Comparison of ENCODE assay signal across 8 mouse cellular contexts in the genomic region with DNA sequence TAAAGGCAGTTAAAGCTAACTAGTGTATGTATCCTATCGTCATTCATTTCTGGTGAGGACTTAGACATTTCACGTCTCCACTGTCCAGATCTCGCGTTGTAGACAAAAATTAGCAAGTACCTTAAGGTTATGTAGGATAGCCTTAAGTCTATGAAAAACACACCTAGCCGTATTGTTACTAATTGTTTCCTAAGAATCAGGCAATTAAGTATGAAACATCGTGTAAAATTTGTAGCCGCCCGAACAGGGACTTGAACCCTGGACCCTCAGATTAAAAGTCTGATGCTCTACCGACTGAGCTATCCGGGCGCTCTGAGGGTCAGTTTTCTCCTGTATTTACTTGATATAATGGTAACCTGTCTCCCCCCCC. TPM values are rescaled to one million over a fixed set of nuclear protein-coding genes. Genes with fewer than 3 reads are reported as not detected.
DNase-seq lines count a peak whose midpoint lies in the region; ATAC-seq and TF ChIP-seq lines count a peak whose summit lies in the region.

No protein-coding gene starts in this region.

- H3K27me3 ChIP-seq in thymus, adult 2 months (ENCODE audit: control insufficient read depth, insufficient read depth, low read length), result no peaks in the 10 kb centered on the region
- H3K27me3 ChIP-seq in limb, embryonic 14.5 days (ENCODE audit: control insufficient read depth, insufficient read depth, low read length), result no peaks in the 10 kb centered on the region
- no peaks in the 10 kb centered on the region for H3K27me3 ChIP-seq in midbrain, embryonic 13.5 days

- H3K9ac ChIP-seq in limb, embryonic 14.5 days (ENCODE audit: low read depth, low read length, severe bottlenecking), result 0 out of 2 replicates have a peak overlapping the region, but pooled peaks have one; percentile 55
- H3K9ac ChIP-seq in midbrain, embryonic 13.5 days (replicated peaks), result no peak overlapping the region

- TF ChIP-seq POLR2A in thymus, adult 2 months (IDR thresholded peaks at IDR 0.05; ENCODE audit: control insufficient read depth, extremely low read depth, insufficient read depth, low read length, poor library complexity), result no peak
- TF ChIP-seq POLR2A in limb, embryonic 14.5 days (IDR thresholded peaks at IDR 0.05; ENCODE audit: borderline replicate concordance, extremely low read depth, insufficient read depth, insufficient read length), result no peak

- H3K27ac ChIP-seq in thymus, adult 2 months (ENCODE audit: control insufficient read depth, insufficient read depth, low read length), result no peak overlapping the region
- H3K27ac ChIP-seq in limb, embryonic 14.5 days (replicated peaks; ENCODE audit: low read depth, low read length), result no peak overlapping the region
- H3K27ac ChIP-seq in midbrain, embryonic 13.5 days, result no peak overlapping the region

- intact Hi-C loops in gastrocnemius, postnatal 14 days (cut with DNase I; ENCODE audit: low total_unique reads), result no loop called here

- ATAC-seq in inflammation-experienced regulatory T-cells, adult 6 months, result peak; percentile 21
- ATAC-seq in limb, embryonic 14.5 days (ENCODE audit: low FRiP score, low read depth), result peak; percentile 81
- peak; percentile 58 for ATAC-seq in midbrain, embryonic 13.5 days

- no peaks in the 10 kb centered on the region for H3K36me3 ChIP-seq in thymus, adult 2 months (ENCODE audit: control insufficient read depth, insufficient read depth, low read length)
- no peaks in the 10 kb centered on the region for H3K36me3 ChIP-seq in limb, embryonic 14.5 days (ENCODE audit: control insufficient read depth, insufficient read depth, low read length)
- no peaks in the 10 kb centered on the region for H3K36me3 ChIP-seq in midbrain, embryonic 13.5 days

- TF ChIP-seq CTCF in thymus, adult 2 months (IDR thresholded peaks at IDR 0.05; ENCODE audit: borderline replicate concordance, control insufficient read depth, extremely low read depth, insufficient read depth, low read length, poor library complexity), result no peak

- peak; percentile 45 for DNase-seq in thymus, postnatal 25 days
- no peak for DNase-seq in thymus, adult 2 months
- peak; percentile 54 to 61 for DNase-seq in cerebellum, postnatal 10 days
- peak; percentile 31 for DNase-seq in gastrocnemius, postnatal 14 days
- peak; percentile 76 for DNase-seq in limb, embryonic 14.5 days (ENCODE audit: low spot score)
- DNase-seq in thymus, postnatal 4 days, result peak; percentile 55

- no peaks in the 10 kb centered on the region for H3K9me3 ChIP-seq in limb, embryonic 14.5 days (ENCODE audit: control insufficient read depth, low read length)
- no peaks in the 10 kb centered on the region for H3K9me3 ChIP-seq in midbrain, embryonic 13.5 days

- WGBS in thymus, adult 2 months, result 7% methylated on average over 11 of the region's 11 CpGs
- 4% methylated on average over 11 of the region's 11 CpGs for WGBS in limb, embryonic 14.5 days
- WGBS in midbrain, embryonic 13.5 days, result 3% methylated on average over 11 of the region's 11 CpGs

- no peak overlapping the region for H3K4me3 ChIP-seq in thymus, adult 2 months (ENCODE audit: control insufficient read depth, insufficient read depth, low read length)
- peak overlapping the region; percentile 42 for H3K4me3 ChIP-seq in limb, embryonic 14.5 days (replicated peaks; ENCODE audit: low read length)
- H3K4me3 ChIP-seq in midbrain, embryonic 13.5 days (replicated peaks), result peak overlapping the region; percentile 49

- H3K4me2 ChIP-seq in limb, embryonic 14.5 days (replicated peaks; ENCODE audit: low read depth, low read length, severe bottlenecking), result peak overlapping the region; percentile 35
- H3K4me2 ChIP-seq in midbrain, embryonic 13.5 days (replicated peaks), result peak overlapping the region; percentile 56

- H3K4me1 ChIP-seq in thymus, adult 2 months (replicated peaks; ENCODE audit: control insufficient read depth, insufficient read depth, low read length), result peaks cover 6% of the 10 kb centered on the region
- 0 out of 2 replicates have a peak, but pooled peaks cover 3% of the 10 kb centered on the region for H3K4me1 ChIP-seq in limb, embryonic 14.5 days (ENCODE audit: control insufficient read depth, insufficient read depth, low read length)
- H3K4me1 ChIP-seq in midbrain, embryonic 13.5 days (replicated peaks), result peaks cover 12% of the 10 kb centered on the region

RNA-seq across cellular contexts. Expression of a gene that starts 3.7 kb away (rescaled TPM):
- polyA plus RNA-seq in thymus, adult 2 months (2012; rRNA removed), result 127 and 147 TPM in 2 replicates
- total RNA-seq in gastrocnemius, postnatal 14 days (2021), result 10 to 100 TPM; 23.0 to 33.2 TPM
- polyA plus RNA-seq in inflammation-experienced regulatory T-cells, adult 6 months (2017; shearing (Covaris generic)), result 100 to 1,000 TPM in 1 of 3 experiments, 10 to 100 TPM in 2; 94.1 to 139 (median 98.6) TPM
- 132 and 144 TPM in 2 replicates for polyA plus RNA-seq in limb, embryonic 14.5 days (2012; rRNA removed)
- polyA plus RNA-seq in limb, embryonic 14.5 days (2014; fragmentation: Nextera tagmentation; extraction: Ambion mirVana), result 45.6 and 50.2 TPM in 2 replicates
- 42.3 and 46.1 TPM in 2 replicates for polyA plus RNA-seq in midbrain, embryonic 13.5 days (2015; fragmentation: Nextera tagmentation; extraction: Ambion mirVana)

RNA-seq across cellular contexts. Expression of a gene that starts 11.4 kb away (rescaled TPM):
- 9.5 and 12.1 TPM in 2 replicates for polyA plus RNA-seq in thymus, adult 2 months (2012; rRNA removed)
- total RNA-seq in gastrocnemius, postnatal 14 days (2021), result 10 to 100 TPM; 12.2 to 21.6 TPM
- polyA plus RNA-seq in inflammation-experienced regulatory T-cells, adult 6 months (2017; shearing (Covaris generic)), result under 1 TPM; 0.36 to 0.67 (median 0.61) TPM
- 10.7 and 13.5 TPM in 2 replicates for polyA plus RNA-seq in limb, embryonic 14.5 days (2012; rRNA removed)
- 8.1 and 8.4 TPM in 2 replicates for polyA plus RNA-seq in limb, embryonic 14.5 days (2014; fragmentation: Nextera tagmentation; extraction: Ambion mirVana)
- polyA plus RNA-seq in midbrain, embryonic 13.5 days (2015; fragmentation: Nextera tagmentation; extraction: Ambion mirVana), result 14.6 and 17.0 TPM in 2 replicates

Comparison
In these comparisons a context has a peak if more than half of its experiments do, and no peak if none do; other contexts are left out.
1. ATAC-seq: peak in every context shown above with its lines; median percentile 81 in limb, embryonic 14.5 days; 58 in midbrain, embryonic 13.5 days; 21 in inflammation-experienced regulatory T-cells, adult 6 months.